Mouse (Mus musculus) forebrain, embryonic 16.5 days (tissue): ENCODE results near the gene Scn1b. TPM values are rescaled to one million over a fixed set of nuclear protein-coding genes. Genes with fewer than 3 reads are reported as not detected.

Experiments used
- ATAC-seq: fragments of 200-750 bp; cut with Nextera tagmentation; 2 replicates; pipeline ENCODE4 v1.8.0; 2017; ENCODE audit warnings: mild to moderate bottlenecking, moderate library complexity
- H3K27ac ChIP-seq: fragments of 300-500 bp; sonication (generic); 2 replicates; pipeline ENCODE4 v1.5.1; 2014; ENCODE audit warnings: low read length, control low read depth
- H3K27me3 ChIP-seq: fragments of 300-500 bp; sonication (generic); replicated peaks from 2 replicates; pipeline ENCODE4 v1.6.1; 2014; ENCODE audit warnings: low read length; ENCODE audit not compliant: control insufficient read depth, insufficient read depth
- H3K36me3 ChIP-seq: fragments of 300-500 bp; sonication (generic); 2 replicates; pipeline ENCODE4 v1.6.1; 2014; ENCODE audit not compliant: control insufficient read depth, insufficient read depth
- H3K4me1 ChIP-seq: fragments of 300-500 bp; sonication (generic); replicated peaks from 2 replicates; pipeline ENCODE4 v1.6.1; 2014; ENCODE audit warnings: low read length; ENCODE audit not compliant: control insufficient read depth, insufficient read depth
- H3K4me2 ChIP-seq: fragments of 300-500 bp; sonication (generic); 2 replicates; pipeline ENCODE4 v1.6.1; 2014; ENCODE audit warnings: mild to moderate bottlenecking, low read length, control low read depth
- H3K4me3 ChIP-seq: fragments of 300-500 bp; sonication (generic); replicated peaks from 2 replicates; pipeline ENCODE4 v1.5.1; 2014; ENCODE audit warnings: mild to moderate bottlenecking, low read length, control low read depth
- H3K9ac ChIP-seq: fragments of 300-500 bp; sonication (generic); replicated peaks from 2 replicates; pipeline ENCODE4 v1.6.1; 2014; ENCODE audit warnings: low read depth, low read length, control low read depth
- H3K9me3 ChIP-seq: fragments of 300-500 bp; sonication (generic); 2 replicates; pipeline ENCODE4 v1.6.1; 2016; ENCODE audit warnings: low read length; ENCODE audit not compliant: control insufficient read depth
- WGBS: fragments of 180-500 bp; shearing (Covaris S2); extraction: QIAGEN DNeasy Blood & Tissue Kit; methylation state at CpG from one replicate; pipeline ENCODE4 v1.1.7; 2014; 5-methylcytosine and 5-hydroxymethylcytosine counted together
- polyA plus RNA-seq: library from polyadenylated mRNA; unstranded; fragments of >200 nt; fragmentation: Nextera tagmentation; extraction: Ambion mirVana; gene quantifications from 2 replicates; pipeline ENCODE4 v1.2.1, GENCODE M21; 2015

Gene Scn1b
- polyA plus RNA-seq, 1 experiment from 2014 or later, result 5.3 TPM

DNA sequence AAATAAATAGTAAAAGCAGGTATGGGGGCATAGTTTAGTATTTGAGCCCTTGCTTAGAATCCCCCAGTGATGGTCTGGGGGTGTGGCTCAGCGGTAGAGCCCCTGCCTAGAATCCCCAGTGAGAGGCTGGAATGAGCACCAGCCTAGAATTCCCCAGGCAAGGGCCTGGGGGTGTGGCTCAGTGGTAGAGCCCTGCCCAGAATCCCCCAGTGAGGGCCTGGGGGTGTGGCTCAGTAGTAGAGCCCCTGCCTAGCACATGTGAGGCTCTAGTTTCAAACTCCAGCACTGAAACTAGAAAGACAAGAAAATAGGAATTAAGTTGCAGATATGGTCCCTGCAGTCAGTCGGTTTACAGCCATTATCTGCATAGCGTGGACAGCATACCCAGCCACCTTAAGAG lies 35.0 kb upstream of the Scn1b start:
- Histone ChIP-seq H3K36me3 (no peaks in the 10 kb centered on the region), H3K4me2 (no peak overlapping the region), H3K4me3 (no peak overlapping the region), H3K4me1 (no peaks in the 10 kb centered on the region), H3K27me3 (no peaks in the 10 kb centered on the region), H3K9me3 (no peaks in the 10 kb centered on the region), H3K27ac (no peak overlapping the region), H3K9ac (no peak overlapping the region)
- ATAC-seq, result no peak
- 54% methylated on average over 3 of the region's 3 CpGs for WGBS

DNA sequence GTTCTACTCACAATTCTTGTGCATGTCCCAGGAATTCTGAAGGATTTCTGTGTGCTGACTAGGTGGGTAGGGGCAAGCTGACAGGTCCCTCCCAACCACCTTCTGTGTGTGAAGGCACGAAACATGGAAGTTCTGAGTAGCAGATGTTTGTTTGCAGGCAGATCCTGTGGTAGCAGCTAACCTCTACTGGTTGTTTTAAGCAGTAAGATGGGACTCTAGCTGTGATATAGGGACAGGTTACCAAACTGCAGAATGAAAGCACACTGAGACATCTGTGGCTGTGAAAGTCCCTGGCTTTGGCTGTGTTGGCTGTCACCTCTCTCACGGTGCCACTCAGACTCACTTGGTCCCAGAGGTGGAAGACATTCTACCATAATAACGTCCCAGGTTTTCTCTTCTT lies 34.4 kb upstream of the Scn1b start:
- 89% methylated on average over 3 of the region's 3 CpGs for WGBS
- ATAC-seq, result no peak

GRCm38 (mm10) chr7:31160763-31161162 lies 34.0 kb upstream of the Scn1b start:
- H3K9ac ChIP-seq, result no peak overlapping the region
- no peak overlapping the region for H3K4me2 ChIP-seq
- H3K27ac ChIP-seq, result no peak overlapping the region
- H3K27me3 ChIP-seq, result no peaks in the 10 kb centered on the region
- no peaks in the 10 kb centered on the region for H3K9me3 ChIP-seq
- ATAC-seq, result no peak
- H3K4me1 ChIP-seq, result no peaks in the 10 kb centered on the region
- H3K4me3 ChIP-seq, result no peak overlapping the region
- no peaks in the 10 kb centered on the region for H3K36me3 ChIP-seq
- WGBS, result 94% methylated on average over 5 of the region's 5 CpGs

More for the DNA sequence above, 34.4 kb upstream of the Scn1b start:
- Histone ChIP-seq H3K9ac (no peak overlapping the region), H3K27me3 (no peaks in the 10 kb centered on the region), H3K27ac (no peak overlapping the region), H3K36me3 (no peaks in the 10 kb centered on the region), H3K4me1 (no peaks in the 10 kb centered on the region), H3K4me3 (no peak overlapping the region), H3K4me2 (no peak overlapping the region), H3K9me3 (no peaks in the 10 kb centered on the region)

- Histone ChIP-seq H3K27ac (no peak overlapping the region), H3K4me1 (peaks cover 10% of the 10 kb centered on the region), H3K27me3 (no peaks in the 10 kb centered on the region), H3K9ac (no peak overlapping the region), H3K9me3 (no peaks in the 10 kb centered on the region), H3K4me2 (no peak overlapping the region), H3K36me3 (no peaks in the 10 kb centered on the region), H3K4me3 (no peak overlapping the region)
- no peak for ATAC-seq
- 37% methylated on average over 18 of the region's 19 CpGs for WGBS
Observed at GRCm38 (mm10) chr7:31156034-31156928, 29.5 kb upstream of the Scn1b start.

- H3K9me3 ChIP-seq, result no peaks in the 10 kb centered on the region
- 78% methylated on average over 5 of the region's 5 CpGs for WGBS
Observed at GRCm38 (mm10) chr7:31155296-31156033, 28.7 kb upstream of the Scn1b start, which contains the start of gene Gramd1a. Gramd1a (minus strand) TSS chr7:31155896.

DNA sequence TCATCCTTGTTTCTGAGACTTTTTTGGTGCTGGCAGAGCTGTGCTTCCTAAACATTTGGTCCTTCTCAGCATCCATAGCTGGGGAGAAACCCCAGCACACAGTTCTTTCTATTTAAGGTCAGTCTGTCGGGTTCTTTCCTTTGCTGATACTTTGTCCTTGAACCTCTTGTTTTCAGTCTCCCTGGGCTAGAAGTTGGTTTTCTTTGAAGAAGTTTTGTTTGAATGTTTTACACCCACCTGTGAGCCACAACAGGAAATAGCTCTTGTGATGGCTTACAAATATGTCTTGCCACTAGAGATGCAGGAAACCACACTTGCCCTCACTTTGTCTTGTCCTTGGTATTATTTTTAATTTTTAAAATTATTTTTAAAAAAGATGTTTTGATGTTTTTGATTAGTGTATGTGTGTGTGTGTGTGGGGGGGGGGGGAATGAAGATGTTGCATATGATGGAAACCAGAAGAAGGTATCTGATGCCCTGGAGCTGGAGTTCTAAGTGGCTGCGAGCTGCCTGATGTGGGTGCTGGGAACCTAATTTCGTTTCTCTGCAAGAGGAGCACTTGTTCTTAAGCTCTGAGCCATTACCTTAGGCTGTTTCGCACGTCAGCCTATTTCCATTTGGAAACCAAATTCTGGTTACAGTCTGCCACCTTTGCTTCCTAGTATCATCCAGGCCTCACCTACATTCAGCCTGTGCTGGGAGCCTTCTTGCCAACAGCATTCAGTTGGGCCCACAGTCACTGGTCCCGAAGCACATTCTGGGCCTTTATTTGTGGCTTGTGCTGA lies 26.9 kb upstream of the Scn1b start:
- no peak overlapping the region for H3K4me3 ChIP-seq
- no peak overlapping the region for H3K9ac ChIP-seq
- H3K4me1 ChIP-seq, result peaks cover 11% of the 10 kb centered on the region
- H3K27ac ChIP-seq, result no peak overlapping the region
- no peaks in the 10 kb centered on the region for H3K27me3 ChIP-seq
- no peaks in the 10 kb centered on the region for H3K9me3 ChIP-seq
- no peak overlapping the region for H3K4me2 ChIP-seq
- H3K36me3 ChIP-seq, result no peaks in the 10 kb centered on the region
- WGBS, result 92% methylated on average over 6 of the region's 6 CpGs
- ATAC-seq, result no peak

More at GRCm38 (mm10) chr7:31155296-31156033, 28.7 kb upstream of the Scn1b start, which contains the start of gene Gramd1a:
- Histone ChIP-seq H3K9ac (no peak within 1 kb of the TSS), H3K27me3 (no peaks in the 10 kb centered on the region), H3K4me1 (peaks cover 11% of the 10 kb centered on the region), H3K36me3 (no peaks in the 10 kb centered on the region), H3K27ac (no peak within 1 kb of the TSS), H3K4me3 (no peak within 1 kb of the TSS), H3K4me2 (no peak within 1 kb of the TSS)
- ATAC-seq, result no peak

DNA sequence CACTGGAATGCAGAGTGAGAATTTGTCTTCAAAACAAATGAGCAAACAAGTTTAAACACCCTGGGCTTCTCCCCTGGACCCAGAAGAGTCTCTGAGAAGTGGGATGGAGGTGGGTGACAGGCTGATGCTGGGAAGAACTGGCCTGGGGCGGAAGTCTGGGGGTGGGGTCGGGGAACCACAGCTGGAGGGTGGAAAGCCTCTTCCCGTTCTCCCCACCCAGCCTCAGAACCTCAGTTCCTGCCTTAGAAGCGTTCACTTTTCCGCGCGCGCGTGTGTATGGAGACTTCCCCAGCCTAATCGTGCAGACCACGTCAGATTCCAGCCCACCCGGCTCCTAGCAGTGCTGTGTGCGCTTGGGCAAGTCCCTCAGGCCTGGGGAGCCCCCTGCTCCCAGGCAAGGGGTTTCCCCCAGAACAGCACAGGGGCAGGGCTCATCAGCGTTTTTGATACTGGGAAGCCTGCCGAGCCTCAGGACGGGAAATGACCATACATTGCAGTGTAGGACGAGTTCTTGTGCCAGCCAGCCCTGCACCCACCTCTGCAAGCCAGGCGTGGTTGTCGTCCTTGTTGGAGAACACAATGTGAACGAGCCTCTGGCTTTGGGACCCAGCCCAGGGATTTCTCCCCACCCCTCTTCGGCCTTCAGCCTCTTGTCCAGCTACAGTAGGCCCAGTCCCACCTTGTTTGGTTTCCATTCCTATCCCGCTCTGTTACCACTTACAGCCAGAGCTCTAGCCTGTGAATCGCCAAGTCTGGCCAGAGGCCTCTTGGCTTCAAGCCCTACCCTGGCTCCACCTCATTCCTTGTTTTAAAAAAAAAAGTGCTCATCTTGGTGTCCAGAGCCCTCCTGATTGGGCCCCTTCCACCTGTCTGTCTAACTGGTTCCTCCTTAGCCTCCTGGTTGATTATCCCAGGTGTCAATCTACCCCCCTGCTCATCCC lies 24.8 kb upstream of the Scn1b start:
- ATAC-seq, result peak; percentile 34
- Histone ChIP-seq H3K27ac (peak overlapping the region; percentile 97), H3K4me3 (peak overlapping the region; percentile 92), H3K9me3 (no peaks in the 10 kb centered on the region), H3K4me2 (peak overlapping the region; percentile 73), H3K36me3 (no peaks in the 10 kb centered on the region), H3K9ac (peak overlapping the region; percentile 99), H3K4me1 (peaks cover 26% of the 10 kb centered on the region), H3K27me3 (no peaks in the 10 kb centered on the region)
- 12% methylated on average over 23 of the region's 23 CpGs for WGBS

DNA sequence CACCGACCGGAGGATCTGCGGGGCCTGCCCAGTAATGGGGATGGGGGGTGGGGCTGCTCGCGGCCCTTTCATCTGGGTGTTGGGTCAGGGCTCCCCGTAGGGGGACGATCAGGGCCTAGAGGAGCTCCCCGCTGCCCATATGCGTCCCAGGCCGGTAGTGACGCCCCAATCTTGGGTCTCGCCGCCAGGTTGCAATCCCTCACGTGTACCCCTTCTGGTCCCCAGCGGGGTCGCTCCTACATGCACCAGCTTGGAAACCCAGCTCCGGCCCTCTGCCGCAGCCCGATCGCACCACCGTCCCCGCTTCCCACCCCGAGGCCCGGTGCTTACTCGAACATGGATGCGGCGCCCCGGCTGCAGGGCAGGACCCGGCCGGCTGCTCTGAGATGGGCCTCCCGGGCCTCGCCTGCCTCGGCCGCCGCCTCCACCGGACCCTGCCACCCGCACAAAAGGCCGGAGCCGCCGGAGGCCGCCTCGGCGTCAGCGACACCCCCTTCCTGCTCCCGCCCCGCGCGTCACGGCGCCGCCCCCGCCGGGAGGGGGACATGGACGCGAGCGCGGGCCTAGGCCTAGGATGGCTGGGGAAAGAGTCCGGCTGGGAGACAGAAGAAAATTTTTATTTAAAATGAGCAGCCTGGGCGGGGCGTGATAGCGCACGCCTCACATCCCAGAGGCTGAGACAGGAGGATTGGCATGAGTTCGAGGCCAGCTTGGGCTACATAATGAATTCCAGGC lies 23.9 kb upstream of the Scn1b start:
- WGBS, result under 1% methylated on average over 63 of the region's 63 CpGs
- H3K4me3 ChIP-seq, result peak overlapping the region; percentile 92
- H3K4me2 ChIP-seq, result peak overlapping the region; percentile 73
- H3K9me3 ChIP-seq, result no peaks in the 10 kb centered on the region
- peaks cover 26% of the 10 kb centered on the region for H3K4me1 ChIP-seq
- peak; percentile 85 for ATAC-seq
- H3K27me3 ChIP-seq, result no peaks in the 10 kb centered on the region
- peak overlapping the region; percentile 99 for H3K9ac ChIP-seq
- H3K27ac ChIP-seq, result peak overlapping the region; percentile 97
- no peaks in the 10 kb centered on the region for H3K36me3 ChIP-seq
